Mouse (Mus musculus): ENCODE results near the gene Plcl2.
"Not testable (repeated sequence)": the region's sequence is repeated elsewhere in the genome, so short reads cannot be mapped to it uniquely, and the experiment has no call there.

Gene Plcl2

DNA sequence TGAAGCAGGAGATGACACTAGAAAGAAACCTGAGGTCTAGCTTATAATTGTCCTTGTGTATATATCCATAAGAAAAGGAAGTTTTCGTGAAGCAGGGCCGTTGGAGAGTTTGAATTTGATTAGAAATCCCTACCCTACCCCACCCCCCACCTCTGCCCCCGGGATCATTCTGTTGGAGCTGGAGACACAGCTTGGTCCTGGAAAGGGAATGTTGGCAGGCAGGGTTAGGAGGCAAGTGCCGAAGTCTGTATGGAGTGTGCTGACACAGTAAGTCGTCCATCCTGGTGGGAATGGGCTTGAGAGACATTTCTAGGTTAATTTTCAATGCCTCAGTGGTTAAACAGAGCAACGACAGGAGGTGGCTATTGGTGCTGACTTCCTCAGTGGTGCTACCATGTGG lies 8.4 kb upstream of the Plcl2 start:
- no peak for DNase-seq

DNA sequence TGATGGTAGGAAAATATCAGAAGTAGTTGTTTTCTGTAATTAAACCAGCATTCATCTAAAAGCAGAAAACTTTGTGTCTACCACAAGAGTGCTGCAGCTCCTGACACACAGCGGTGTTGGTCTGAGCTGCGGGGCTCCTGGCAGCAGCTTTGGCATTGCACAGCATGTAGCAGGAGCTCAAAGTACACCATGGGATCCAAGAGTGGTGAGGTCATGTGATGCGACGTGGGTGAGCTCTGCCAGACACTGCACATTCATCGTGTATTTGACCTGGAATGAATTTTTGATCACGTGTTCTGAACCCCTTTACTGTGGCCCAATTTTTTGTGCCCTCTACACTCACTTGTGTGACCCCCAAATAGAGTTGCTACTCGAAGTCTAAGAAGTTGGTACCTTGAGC lies 6.1 kb upstream of the Plcl2 start:
- DNase-seq: no peak

DNA sequence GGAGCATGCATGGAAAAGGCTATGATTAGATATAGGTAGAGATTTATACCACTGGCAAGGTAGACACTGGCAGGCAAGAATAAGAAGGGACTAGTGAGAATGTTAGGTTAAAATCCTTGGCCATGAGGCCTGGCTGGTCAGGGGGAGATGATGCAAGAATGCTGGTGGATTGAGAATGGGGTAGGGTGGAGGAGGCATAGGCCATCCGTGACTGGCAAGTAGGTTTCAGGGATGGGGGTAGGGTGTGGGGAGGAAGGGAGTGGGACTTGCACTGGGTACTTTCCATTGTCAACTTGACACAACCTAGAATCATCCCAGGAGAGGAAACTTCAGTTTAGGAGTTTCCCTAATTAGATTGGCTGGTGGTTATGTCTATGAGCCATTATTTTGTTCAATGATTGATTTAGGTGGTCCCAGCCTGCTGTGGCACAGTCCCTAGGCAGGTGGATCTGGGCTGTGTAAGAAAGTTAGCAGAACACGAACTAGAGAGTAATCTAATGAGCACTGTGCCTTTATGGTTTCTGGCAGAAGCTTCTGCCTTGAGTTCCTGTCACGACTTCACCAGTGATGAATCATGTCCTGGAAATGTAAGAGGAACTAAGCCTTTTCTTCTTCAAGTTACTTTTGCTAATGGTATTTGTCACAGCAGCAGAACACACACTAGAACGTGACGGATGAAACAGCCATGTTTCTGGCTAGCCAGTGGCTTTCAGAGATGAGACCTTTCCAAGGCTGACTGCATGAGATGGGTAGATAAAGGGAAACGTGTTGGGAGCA lies 4.9 kb upstream of the Plcl2 start:
- DNase-seq: no peak

- no peak for DNase-seq
These were observed 3.1 kb upstream of the Plcl2 start for GRCm38 (mm10) chr17:50505910-50506634.

GRCm38 (mm10) chr17:50506861-50507321 lies 2.3 kb upstream of the Plcl2 start:
- DNase-seq: no peak

DNA sequence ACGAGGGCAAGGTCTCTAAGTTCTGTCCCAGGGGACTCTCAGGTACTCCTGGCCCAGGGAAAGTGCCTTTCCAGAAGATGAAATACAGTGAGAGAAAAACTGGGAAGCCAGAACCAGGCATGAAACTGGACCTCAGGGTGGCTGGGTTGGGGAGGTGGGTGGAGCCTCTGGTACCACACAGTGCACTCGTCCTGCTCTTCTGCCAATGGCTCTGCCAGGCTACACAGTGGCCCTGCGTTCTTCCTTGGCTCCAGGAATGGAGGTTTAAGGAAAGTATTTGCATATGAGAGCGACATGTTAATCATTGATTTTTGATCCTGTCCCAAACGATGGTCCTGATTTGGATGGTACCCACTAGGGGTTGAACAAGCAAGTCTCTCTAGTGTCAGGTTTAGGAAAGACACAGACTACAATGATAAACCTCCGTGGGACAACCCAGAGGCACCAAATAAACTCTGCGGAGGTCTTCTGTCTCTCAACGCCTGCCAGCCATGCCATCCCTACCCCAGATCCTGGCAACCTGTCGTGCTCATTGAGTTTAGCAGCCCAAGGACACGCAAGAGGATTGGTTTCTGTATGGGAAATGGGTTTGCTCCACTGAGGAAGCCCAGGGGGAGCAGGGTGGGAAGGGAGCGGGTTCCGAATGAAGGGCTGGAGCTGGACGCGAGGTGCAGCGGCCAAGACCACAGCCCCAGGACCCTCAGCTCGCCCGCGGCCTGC lies 988 bp upstream of the Plcl2 start:
- DNase-seq: no peak

DNA sequence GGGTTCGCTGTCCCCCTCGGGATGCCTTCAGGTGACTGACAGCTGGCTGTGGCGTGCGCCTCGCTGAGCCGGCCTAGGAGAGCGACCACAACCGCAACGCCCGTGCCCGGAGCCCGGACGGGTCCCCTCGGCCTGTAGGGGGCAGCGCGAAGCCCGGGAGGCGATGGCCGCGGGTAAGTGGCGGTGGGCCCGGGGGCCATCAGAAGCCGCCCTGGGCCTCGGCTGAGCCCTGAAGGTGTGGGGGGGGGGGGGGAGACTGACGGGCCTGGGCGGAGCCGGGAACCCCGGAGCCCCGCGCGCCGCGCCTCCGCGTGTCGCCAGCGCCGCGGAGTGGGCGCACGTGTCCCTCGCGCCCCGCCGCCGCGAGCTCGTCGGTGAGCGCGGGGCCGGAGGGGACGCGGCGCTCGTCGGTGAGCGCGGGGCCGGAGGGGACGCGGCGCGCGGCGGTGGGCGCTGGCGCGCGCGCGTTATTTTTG lies 390 bp upstream of the Plcl2 start:
- peak; percentile 52 for DNase-seq

DNA sequence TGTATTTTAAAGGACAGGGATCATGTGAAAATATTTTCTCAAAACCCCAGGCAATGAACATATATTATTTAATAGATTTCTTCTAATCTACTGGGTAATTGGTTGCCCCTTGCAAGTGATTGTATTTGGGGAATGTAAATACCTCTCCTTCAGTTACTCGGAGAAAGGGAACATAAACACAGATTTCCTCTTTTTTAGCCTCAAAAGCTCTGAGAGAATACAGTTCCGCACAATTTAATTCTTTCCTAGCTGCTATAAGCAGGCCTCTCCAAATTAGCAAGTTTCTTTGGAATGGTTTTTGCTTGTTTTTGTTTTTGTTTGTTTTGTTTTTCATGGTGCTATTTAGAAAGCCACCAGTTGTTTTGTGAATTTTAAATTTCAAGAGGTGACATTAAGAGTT lies 1.1 kb downstream of the Plcl2 start:
- DNase-seq: no peak

- no peak for DNase-seq
These were observed 1.5 kb downstream of the Plcl2 start for GRCm38 (mm10) chr17:50510741-50511140.

DNA sequence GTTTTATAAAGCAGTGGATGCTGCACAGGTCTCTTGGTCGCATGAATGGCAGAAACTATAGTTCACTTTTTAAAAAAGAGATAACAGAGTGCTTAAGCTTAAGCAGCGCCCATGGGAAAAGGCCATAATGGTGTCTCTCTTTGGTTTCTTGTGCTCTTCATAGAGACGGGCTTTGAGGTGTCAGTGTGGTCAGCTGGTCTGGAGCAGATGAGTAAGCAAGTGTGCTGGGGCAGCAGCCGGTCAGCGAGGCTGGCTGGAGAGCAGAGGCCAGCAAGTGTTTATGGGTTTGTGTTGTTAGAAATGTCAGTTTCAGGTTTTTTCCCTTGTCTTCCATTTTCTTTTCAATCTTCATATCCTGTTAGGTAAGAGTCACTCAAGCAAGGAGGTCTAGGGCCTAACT lies 3.0 kb downstream of the Plcl2 start:
- no peak for DNase-seq

GRCm38 (mm10) chr17:50512841-50513240 lies 3.6 kb downstream of the Plcl2 start:
- no peak for DNase-seq

- DNase-seq: no peak
These were observed 4.2 kb downstream of the Plcl2 start for GRCm38 (mm10) chr17:50513376-50513775.

DNA sequence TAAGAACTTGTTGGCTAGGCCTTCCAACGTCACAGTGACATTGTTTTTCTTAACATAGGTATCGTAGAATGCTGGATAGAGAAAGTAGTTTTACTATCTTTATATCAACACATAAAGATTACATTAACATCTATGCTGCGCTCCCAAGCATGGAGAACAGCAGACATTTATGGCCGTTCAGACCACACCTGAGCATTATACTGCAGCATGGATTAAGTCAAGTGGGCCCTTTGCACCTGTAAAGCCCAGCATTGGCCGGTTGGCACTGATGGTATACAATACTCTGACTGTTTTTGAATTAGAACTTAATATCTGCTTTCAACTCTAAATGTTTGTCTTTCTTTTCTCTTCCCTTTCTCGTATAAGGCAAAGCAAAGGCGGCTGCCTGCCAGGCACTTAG lies 4.8 kb downstream of the Plcl2 start:
- DNase-seq: no peak

DNA sequence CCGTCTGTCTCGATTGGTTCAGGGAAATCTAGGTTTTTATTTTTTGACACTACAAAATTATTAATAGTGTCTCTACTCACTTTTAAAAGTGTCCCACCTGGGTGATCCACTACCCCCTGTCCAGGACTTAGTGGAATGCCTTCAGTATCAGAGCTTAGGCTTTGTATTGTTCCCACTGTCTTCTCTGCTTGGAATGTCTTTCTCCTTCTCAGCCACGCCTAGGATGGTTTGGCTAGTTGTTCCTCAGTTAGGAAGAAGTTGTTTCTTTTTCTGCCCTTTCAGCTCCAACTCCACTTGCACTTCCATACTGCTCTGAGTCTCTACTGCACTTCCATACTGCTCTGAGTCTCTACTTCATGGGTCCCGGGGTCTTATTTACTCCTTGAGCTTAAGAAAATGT lies 6.7 kb downstream of the Plcl2 start:
- no peak for DNase-seq

- no peak for DNase-seq
These were observed 8.7 kb downstream of the Plcl2 start for GRCm38 (mm10) chr17:50517781-50518415.

DNA sequence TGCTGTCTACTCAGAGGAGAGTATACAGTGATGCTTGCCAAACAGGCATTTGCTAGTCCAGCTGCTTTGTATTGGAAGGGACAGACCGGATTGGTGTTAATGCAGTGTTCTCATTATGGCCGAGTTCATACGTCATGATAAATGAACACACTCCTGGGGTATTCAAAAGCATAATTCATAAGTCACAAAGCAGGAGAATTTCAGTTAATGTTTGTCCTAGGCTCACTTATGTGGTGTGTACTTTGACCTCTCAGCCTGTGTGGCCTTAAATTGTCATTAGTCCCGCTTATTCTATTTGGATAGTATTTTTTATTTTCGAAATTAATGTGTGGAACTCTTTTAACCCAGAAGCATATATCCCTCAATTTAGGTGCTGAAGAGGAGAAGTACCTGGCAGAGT lies 10.4 kb downstream of the Plcl2 start:
- no peak for DNase-seq

DNA sequence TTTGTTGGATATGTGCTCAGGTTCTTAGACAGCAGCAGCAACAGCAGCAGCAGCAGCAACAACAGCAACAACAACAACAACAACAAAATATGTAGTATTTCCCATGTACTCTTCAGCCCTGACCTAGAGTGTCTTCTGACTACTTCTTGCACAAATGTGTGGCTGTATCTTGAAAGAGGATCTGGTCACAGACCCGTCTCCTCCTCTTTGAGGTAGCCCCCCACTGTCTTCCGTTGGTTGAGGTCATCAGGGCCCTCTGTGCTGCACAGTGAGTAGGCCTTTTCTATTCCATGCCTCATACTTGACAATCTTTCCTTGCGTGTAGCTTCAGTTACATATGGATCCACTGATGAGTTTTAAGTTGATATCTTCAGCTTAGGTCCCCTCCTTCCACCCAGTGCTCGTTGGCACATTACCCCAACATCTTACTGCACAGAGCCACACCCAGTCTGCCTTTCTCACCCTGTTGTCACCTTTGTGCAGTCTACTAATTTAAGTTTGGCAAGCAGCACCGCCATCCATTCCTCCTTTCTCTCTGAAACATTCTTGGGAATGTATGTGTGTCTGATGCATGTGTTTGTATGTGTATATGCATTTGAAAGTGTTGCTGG lies 13.4 kb downstream of the Plcl2 start:
- DNase-seq: no peak

DNA sequence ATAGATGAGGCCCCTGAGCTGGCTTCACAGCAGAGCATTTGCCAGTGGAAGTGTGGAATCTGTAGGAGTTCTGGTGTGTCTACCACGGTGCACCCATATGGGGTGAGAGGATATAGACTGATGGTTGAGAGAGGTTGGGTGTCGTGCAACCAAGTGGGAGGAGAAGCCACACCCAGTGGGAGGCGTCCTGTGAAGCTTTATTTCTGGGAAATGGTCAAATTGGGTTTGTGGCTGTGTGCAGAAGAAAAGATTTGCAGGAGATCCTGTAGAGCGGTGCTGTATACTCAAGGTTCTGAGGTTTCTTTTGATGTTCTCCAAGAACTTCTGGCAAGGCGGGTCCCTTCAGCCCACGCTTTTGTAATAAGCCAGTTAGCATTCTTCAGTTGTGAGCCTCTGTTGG lies 15.8 kb downstream of the Plcl2 start:
- DNase-seq: no peak

DNA sequence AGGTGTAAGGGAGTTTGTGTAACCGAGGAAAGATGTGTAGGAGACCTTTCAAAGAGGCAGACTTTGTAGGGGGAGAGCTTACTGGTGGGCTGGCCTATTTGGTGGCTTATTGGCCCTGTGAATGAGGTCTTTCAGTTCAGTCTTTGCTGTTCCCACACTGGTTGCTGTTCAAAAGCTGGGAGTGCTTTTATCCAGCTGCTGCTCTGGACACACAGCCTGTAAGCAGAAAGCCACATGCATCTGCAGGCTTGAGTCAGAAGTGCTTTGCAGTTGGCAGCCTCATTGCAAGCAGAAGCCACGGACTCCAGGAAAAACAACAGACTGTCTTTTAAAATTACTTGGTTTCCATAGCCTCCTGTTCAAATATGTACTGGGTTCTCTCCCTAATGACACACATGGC lies 16.6 kb downstream of the Plcl2 start:
- peak; percentile 23 for DNase-seq

- peak; percentile 60 for DNase-seq
These were observed 20.9 kb downstream of the Plcl2 start for GRCm38 (mm10) chr17:50530089-50530488.

GRCm38 (mm10) chr17:50534889-50535288 lies 25.7 kb downstream of the Plcl2 start:
- not testable (repeated sequence) for DNase-seq

DNA sequence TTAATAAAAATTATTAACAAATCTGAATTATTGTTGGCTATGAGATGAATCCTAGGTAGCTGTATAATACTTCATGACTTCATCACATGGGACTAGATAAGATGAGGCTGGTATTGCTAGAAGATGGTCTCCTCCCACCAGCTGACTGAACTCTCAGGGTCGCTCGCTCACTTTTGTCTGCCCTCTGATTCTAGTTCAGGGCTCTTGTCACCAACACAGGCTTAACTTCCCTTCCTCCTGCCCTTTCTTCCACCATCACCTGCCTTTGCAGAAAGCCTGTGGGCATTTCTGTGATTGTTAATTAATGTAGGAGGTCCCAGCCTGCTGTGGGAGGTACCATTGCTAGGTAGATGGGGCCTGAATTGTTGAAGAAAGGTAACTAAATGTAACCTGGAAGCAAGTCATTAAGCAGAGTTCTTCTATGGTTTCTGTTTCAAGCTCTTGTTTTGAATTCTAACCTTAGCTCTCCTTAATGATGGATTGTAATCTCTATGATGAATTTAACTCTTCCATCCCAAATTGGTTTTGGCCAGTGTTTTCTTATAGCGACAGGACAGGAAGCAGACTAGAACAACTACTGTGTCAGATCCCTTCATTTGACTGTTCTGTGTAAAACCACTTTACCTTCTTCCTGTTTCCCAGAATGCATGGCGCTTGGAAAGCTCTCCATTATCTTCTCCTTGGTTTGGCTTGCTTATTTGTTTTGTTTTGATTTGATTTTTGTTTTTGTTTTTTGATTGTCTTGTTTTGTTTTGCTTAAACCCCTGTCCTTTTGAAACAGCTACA lies 27.4 kb downstream of the Plcl2 start:
- DNase-seq: no peak

All from layer of hippocampus, adult 9-11 months (tissue).